Mouse (Mus musculus): ENCODE measurements around the gene Glis1. TPM values are rescaled to one million over a fixed set of nuclear protein-coding genes. Genes with fewer than 3 reads are reported as not detected.

Glis1 gene
- polyA plus RNA-seq, 1 experiment from 2014 or later = 37.4 TPM

GRCm38 (mm10) chr4:107660649-107661048, 226.3 kb downstream of the Glis1 start:
- Histone ChIP-seq H3K4me2 (replicated peaks) (no peak overlapping the region), H3K4me3 (replicated peaks) (no peak overlapping the region), H3K9me3 (replicated peaks) (no peaks in the 10 kb centered on the region), H3K4me1 (peaks cover 12% of the 10 kb centered on the region), H3K9ac (no peak overlapping the region), H3K27ac (replicated peaks) (no peak overlapping the region), H3K36me3 (no peaks in the 10 kb centered on the region), H3K27me3 (no peaks in the 10 kb centered on the region)
- WGBS = 91% methylated on average over 11 of the region's 11 CpGs
- no peak for ATAC-seq (ENCODE audit: insufficient number of reproducible peaks, low FRiP score, low TSS enrichment, low read depth)

- Histone ChIP-seq H3K36me3 (no peaks in the 10 kb centered on the region), H3K4me1 (peaks cover 15% of the 10 kb centered on the region), H3K27ac (replicated peaks) (no peak overlapping the region), H3K9me3 (replicated peaks) (no peaks in the 10 kb centered on the region), H3K9ac (no peak overlapping the region), H3K4me2 (replicated peaks) (no peak overlapping the region), H3K27me3 (peaks cover 8% of the 10 kb centered on the region; the same call in 1 of the 2 replicates), H3K4me3 (replicated peaks) (no peak overlapping the region)
- ATAC-seq (ENCODE audit: insufficient number of reproducible peaks, low FRiP score, low TSS enrichment, low read depth) = no peak
- 100% methylated on average over 2 of the region's 2 CpGs for WGBS
These were observed 234.1 kb downstream of the Glis1 start for GRCm38 (mm10) chr4:107668514-107668913.

GRCm38 (mm10) chr4:107670731-107671130, 236.3 kb downstream of the Glis1 start:
- Histone ChIP-seq H3K9me3 (replicated peaks) (no peaks in the 10 kb centered on the region), H3K36me3 (no peaks in the 10 kb centered on the region), H3K4me1 (peaks cover 27% of the 10 kb centered on the region), H3K27ac (replicated peaks) (peak overlapping the region; percentile 4), H3K9ac (no peak overlapping the region), H3K4me3 (replicated peaks) (no peak overlapping the region), H3K27me3 (peaks cover 8% of the 10 kb centered on the region; the same call in 1 of the 2 replicates), H3K4me2 (replicated peaks) (no peak overlapping the region)
- WGBS = 52% methylated on average over 5 of the region's 5 CpGs
- no peak for ATAC-seq (ENCODE audit: insufficient number of reproducible peaks, low FRiP score, low TSS enrichment, low read depth)

GRCm38 (mm10) chr4:107673638-107674321, 239.4 kb downstream of the Glis1 start:
- H3K4me3 ChIP-seq (replicated peaks) = no peak overlapping the region

GRCm38 (mm10) chr4:107674322-107674644, 239.9 kb downstream of the Glis1 start:
- no peaks in the 10 kb centered on the region for H3K36me3 ChIP-seq
- no peak overlapping the region for H3K4me3 ChIP-seq (replicated peaks)
- H3K4me2 ChIP-seq (replicated peaks) = peak overlapping the region; percentile 20; the same call in 1 of the 2 replicates
- H3K27me3 ChIP-seq = peaks cover 8% of the 10 kb centered on the region; the same call in 1 of the 2 replicates
- H3K9me3 ChIP-seq (replicated peaks) = no peaks in the 10 kb centered on the region
- 15% methylated on average over 5 of the region's 5 CpGs for WGBS
- H3K27ac ChIP-seq (replicated peaks) = no peak overlapping the region
- no peak overlapping the region for H3K9ac ChIP-seq
- ATAC-seq (ENCODE audit: insufficient number of reproducible peaks, low FRiP score, low TSS enrichment, low read depth) = no peak
- peaks cover 27% of the 10 kb centered on the region for H3K4me1 ChIP-seq

More at GRCm38 (mm10) chr4:107673638-107674321, 239.4 kb downstream of the Glis1 start:
- H3K27me3 ChIP-seq = peaks cover 8% of the 10 kb centered on the region; the same call in 1 of the 2 replicates
- no peaks in the 10 kb centered on the region for H3K9me3 ChIP-seq (replicated peaks)
- no peak overlapping the region for H3K27ac ChIP-seq (replicated peaks)
- H3K4me1 ChIP-seq = peaks cover 27% of the 10 kb centered on the region
- 19% methylated on average over 23 of the region's 23 CpGs for WGBS
- H3K36me3 ChIP-seq = no peaks in the 10 kb centered on the region
- H3K4me2 ChIP-seq (replicated peaks) = peak overlapping the region; percentile 20
- ATAC-seq (ENCODE audit: insufficient number of reproducible peaks, low FRiP score, low TSS enrichment, low read depth) = peak; percentile 85
- H3K9ac ChIP-seq = no peak overlapping the region

GRCm38 (mm10) chr4:107675645-107676044, 241.3 kb downstream of the Glis1 start:
- Histone ChIP-seq H3K4me2 (replicated peaks) (no peak overlapping the region), H3K4me3 (replicated peaks) (no peak overlapping the region), H3K27me3 (peaks cover 8% of the 10 kb centered on the region; the same call in 1 of the 2 replicates), H3K27ac (replicated peaks) (no peak overlapping the region), H3K9me3 (replicated peaks) (no peaks in the 10 kb centered on the region), H3K36me3 (no peaks in the 10 kb centered on the region), H3K4me1 (peaks cover 17% of the 10 kb centered on the region), H3K9ac (no peak overlapping the region)
- 56% methylated on average over 10 of the region's 10 CpGs for WGBS
- no peak for ATAC-seq (ENCODE audit: insufficient number of reproducible peaks, low FRiP score, low TSS enrichment, low read depth)

- ATAC-seq (ENCODE audit: insufficient number of reproducible peaks, low FRiP score, low TSS enrichment, low read depth) = no peak
- H3K27me3 ChIP-seq = no peaks in the 10 kb centered on the region
- H3K9ac ChIP-seq = no peak overlapping the region
- H3K4me2 ChIP-seq (replicated peaks) = no peak overlapping the region
- no peaks in the 10 kb centered on the region for H3K36me3 ChIP-seq
- H3K4me3 ChIP-seq (replicated peaks) = no peak overlapping the region
- WGBS = 47% methylated on average over 15 of the region's 15 CpGs
- H3K4me1 ChIP-seq = 0 out of 2 replicates have a peak, but pooled peaks cover under 1% of the 10 kb centered on the region
- H3K27ac ChIP-seq (replicated peaks) = no peak overlapping the region
- no peaks in the 10 kb centered on the region for H3K9me3 ChIP-seq (replicated peaks)
These were observed 246.1 kb downstream of the Glis1 start for GRCm38 (mm10) chr4:107680311-107681098.

GRCm38 (mm10) chr4:107681099-107681849, 246.9 kb downstream of the Glis1 start:
- H3K4me1 ChIP-seq = no peaks in the 10 kb centered on the region
- H3K36me3 ChIP-seq = no peaks in the 10 kb centered on the region
- no peak overlapping the region for H3K9ac ChIP-seq
- no peak for ATAC-seq (ENCODE audit: insufficient number of reproducible peaks, low FRiP score, low TSS enrichment, low read depth)
- no peak overlapping the region for H3K4me3 ChIP-seq (replicated peaks)
- H3K27me3 ChIP-seq = no peaks in the 10 kb centered on the region
- WGBS = 60% methylated on average over 9 of the region's 9 CpGs
- no peaks in the 10 kb centered on the region for H3K9me3 ChIP-seq (replicated peaks)
- no peak overlapping the region for H3K4me2 ChIP-seq (replicated peaks)
- no peak overlapping the region for H3K27ac ChIP-seq (replicated peaks)

GRCm38 (mm10) chr4:107683006-107683756, 248.8 kb downstream of the Glis1 start:
- no peak for ATAC-seq (ENCODE audit: insufficient number of reproducible peaks, low FRiP score, low TSS enrichment, low read depth)

GRCm38 (mm10) chr4:107684130-107684529, 249.7 kb downstream of the Glis1 start, which contains the start of gene Dmrtb1:
Gene Dmrtb1 (minus strand): TSS chr4:107684230.
- Histone ChIP-seq H3K27me3 (no peaks in the 10 kb centered on the region), H3K36me3 (no peaks in the 10 kb centered on the region), H3K9ac (no peak within 1 kb of the TSS), H3K9me3 (replicated peaks) (no peaks in the 10 kb centered on the region), H3K4me3 (replicated peaks) (no peak within 1 kb of the TSS), H3K4me2 (replicated peaks) (no peak within 1 kb of the TSS), H3K4me1 (0 out of 2 replicates have a peak, but pooled peaks cover 3% of the 10 kb centered on the region), H3K27ac (replicated peaks) (no peak within 1 kb of the TSS)
- ATAC-seq (ENCODE audit: insufficient number of reproducible peaks, low FRiP score, low TSS enrichment, low read depth) = no peak
- WGBS = 87% methylated on average over 14 of the region's 14 CpGs

More at GRCm38 (mm10) chr4:107683006-107683756, 248.8 kb downstream of the Glis1 start:
- H3K4me2 ChIP-seq (replicated peaks) = no peak overlapping the region
- H3K4me3 ChIP-seq (replicated peaks) = no peak overlapping the region
- WGBS = 85% methylated on average over 37 of the region's 37 CpGs
- H3K4me1 ChIP-seq = 0 out of 2 replicates have a peak, but pooled peaks cover 2% of the 10 kb centered on the region
- no peak overlapping the region for H3K27ac ChIP-seq (replicated peaks)
- H3K9ac ChIP-seq = no peak overlapping the region
- H3K9me3 ChIP-seq (replicated peaks) = no peaks in the 10 kb centered on the region
- no peaks in the 10 kb centered on the region for H3K27me3 ChIP-seq
- no peaks in the 10 kb centered on the region for H3K36me3 ChIP-seq

Data from embryonic facial prominence, embryonic 15.5 days (tissue).